Mouse (Mus musculus) gastrocnemius, postnatal 25 days (tissue): Measurements from ENCODE around the gene Gm20388. TPM values are rescaled to one million over a fixed set of nuclear protein-coding genes. Genes with fewer than 3 reads are reported as not detected.

Experiments
- DNase-seq: peaks from one replicate; pipeline ENCODE4 v3.0.0; 2022
- total RNA-seq, 2 experiments: library from RNA; stranded (reverse); gene quantifications; 1 replicate in 1 of 2; 2 replicates in 1 of 2; pipeline ENCODE4 v1.2.3; 2021

The Gm20388 gene
- total RNA-seq, 2 experiments from 2014 or later, result 6.7 TPM; not detected in 1

GRCm38 (mm10) chr8:120607460-120607859 lies 696.8 kb downstream of the Gm20388 start:
- no peak for DNase-seq

- DNase-seq, result peak; percentile 32
Observed at GRCm38 (mm10) chr8:120607885-120608284, 697.2 kb downstream of the Gm20388 start.

GRCm38 (mm10) chr8:120610824-120611223 lies 700.2 kb downstream of the Gm20388 start:
- no peak for DNase-seq

GRCm38 (mm10) chr8:120614491-120614890 lies 703.9 kb downstream of the Gm20388 start:
- no peak for DNase-seq

- no peak for DNase-seq
Observed at GRCm38 (mm10) chr8:120616663-120617626, 706.3 kb downstream of the Gm20388 start.

- peak; percentile 38 for DNase-seq
Observed at GRCm38 (mm10) chr8:120618110-120618509, 707.5 kb downstream of the Gm20388 start.

GRCm38 (mm10) chr8:120619235-120620180 lies 708.9 kb downstream of the Gm20388 start:
- no peak for DNase-seq

- DNase-seq, result no peak
Observed at GRCm38 (mm10) chr8:120620441-120620840, 709.8 kb downstream of the Gm20388 start.

GRCm38 (mm10) chr8:120622161-120622560 lies 711.5 kb downstream of the Gm20388 start:
- DNase-seq, result no peak

GRCm38 (mm10) chr8:120623608-120624007 lies 713.0 kb downstream of the Gm20388 start:
- no peak for DNase-seq

GRCm38 (mm10) chr8:120626461-120626860 lies 715.8 kb downstream of the Gm20388 start:
- no peak for DNase-seq

GRCm38 (mm10) chr8:120627298-120627697 lies 716.7 kb downstream of the Gm20388 start:
- no peak for DNase-seq

GRCm38 (mm10) chr8:120630031-120630430 lies 719.4 kb downstream of the Gm20388 start:
- DNase-seq, result no peak

- DNase-seq, result no peak
Observed at GRCm38 (mm10) chr8:120630848-120631247, 720.2 kb downstream of the Gm20388 start.

- DNase-seq, result no peak
Observed at GRCm38 (mm10) chr8:120631441-120632375, 721.1 kb downstream of the Gm20388 start.

- no peak for DNase-seq
Observed at GRCm38 (mm10) chr8:120632969-120633664, 722.5 kb downstream of the Gm20388 start.

- no peak for DNase-seq
Observed at GRCm38 (mm10) chr8:120633665-120634271, 723.1 kb downstream of the Gm20388 start.

GRCm38 (mm10) chr8:120634329-120634839 lies 723.7 kb downstream of the Gm20388 start:
- peak; percentile 67 for DNase-seq

- no peak for DNase-seq
Observed at GRCm38 (mm10) chr8:120641245-120641644, 730.6 kb downstream of the Gm20388 start.
